Mouse (Mus musculus): Measurements from ENCODE around the gene Ncoa3.

Gene Ncoa3

GRCm38 (mm10) chr2:166111238-166111637 lies 118.8 kb downstream of the Ncoa3 start:
- DNase-seq = no peak

DNA sequence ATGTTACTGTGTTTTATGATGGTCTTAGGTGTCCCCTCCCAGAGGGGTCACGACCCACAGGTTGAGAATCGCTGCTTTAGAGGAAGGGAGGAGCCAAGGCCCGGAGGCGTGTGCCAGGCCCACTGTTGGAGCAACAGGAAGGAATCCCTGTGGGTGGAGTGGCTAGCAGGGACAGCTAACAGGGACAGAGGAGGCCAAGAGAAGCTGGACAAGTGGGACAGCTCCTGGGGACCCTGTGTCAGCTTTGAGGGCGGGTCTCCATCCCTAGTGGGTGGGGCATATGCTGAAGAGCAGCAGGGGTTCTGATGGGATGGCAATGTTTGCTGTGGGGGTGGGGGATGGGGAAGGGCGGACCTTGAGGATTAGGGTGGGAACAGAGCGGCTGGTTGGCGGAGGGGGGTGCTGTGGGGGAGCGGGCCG lies 119.4 kb downstream of the Ncoa3 start:
- DNase-seq = no peak

GRCm38 (mm10) chr2:166112986-166113385 lies 120.5 kb downstream of the Ncoa3 start:
- DNase-seq = no peak

- DNase-seq = no peak
These were observed 123.3 kb downstream of the Ncoa3 start for GRCm38 (mm10) chr2:166115571-166116277.

GRCm38 (mm10) chr2:166116278-166116608 lies 123.8 kb downstream of the Ncoa3 start:
- no peak for DNase-seq

DNA sequence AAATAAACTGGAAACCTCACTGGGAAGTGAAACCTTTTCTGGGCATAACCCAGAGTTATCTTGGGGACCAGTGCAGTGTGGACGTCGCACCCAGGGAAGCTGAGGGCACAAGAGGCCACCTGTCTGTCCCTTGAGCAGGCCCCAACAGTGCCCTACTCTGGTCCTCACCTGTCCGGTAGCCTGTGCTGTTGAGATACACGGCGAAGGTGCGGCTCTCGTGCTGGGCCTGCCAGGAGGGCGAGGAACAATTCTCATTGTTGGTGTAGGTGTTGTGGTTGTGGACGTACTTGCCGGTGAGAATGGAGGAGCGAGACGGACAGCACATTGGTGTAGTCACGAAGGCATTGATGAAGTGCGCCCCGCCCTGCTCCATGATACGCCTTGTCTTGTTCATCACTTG lies 124.3 kb downstream of the Ncoa3 start:
- DNase-seq = no peak

- DNase-seq = no peak
These were observed 127.6 kb downstream of the Ncoa3 start for GRCm38 (mm10) chr2:166119992-166120391.

GRCm38 (mm10) chr2:166121681-166122355 lies 129.4 kb downstream of the Ncoa3 start:
- DNase-seq = no peak

GRCm38 (mm10) chr2:166122781-166123180 lies 130.3 kb downstream of the Ncoa3 start:
- no peak for DNase-seq
